Mouse (Mus musculus): Measurements from ENCODE around the gene Gba.
"Not testable (repeated sequence)": the region's sequence is repeated elsewhere in the genome, so short reads cannot be mapped to it uniquely, and the experiment has no call there.

The Gba gene

DNA sequence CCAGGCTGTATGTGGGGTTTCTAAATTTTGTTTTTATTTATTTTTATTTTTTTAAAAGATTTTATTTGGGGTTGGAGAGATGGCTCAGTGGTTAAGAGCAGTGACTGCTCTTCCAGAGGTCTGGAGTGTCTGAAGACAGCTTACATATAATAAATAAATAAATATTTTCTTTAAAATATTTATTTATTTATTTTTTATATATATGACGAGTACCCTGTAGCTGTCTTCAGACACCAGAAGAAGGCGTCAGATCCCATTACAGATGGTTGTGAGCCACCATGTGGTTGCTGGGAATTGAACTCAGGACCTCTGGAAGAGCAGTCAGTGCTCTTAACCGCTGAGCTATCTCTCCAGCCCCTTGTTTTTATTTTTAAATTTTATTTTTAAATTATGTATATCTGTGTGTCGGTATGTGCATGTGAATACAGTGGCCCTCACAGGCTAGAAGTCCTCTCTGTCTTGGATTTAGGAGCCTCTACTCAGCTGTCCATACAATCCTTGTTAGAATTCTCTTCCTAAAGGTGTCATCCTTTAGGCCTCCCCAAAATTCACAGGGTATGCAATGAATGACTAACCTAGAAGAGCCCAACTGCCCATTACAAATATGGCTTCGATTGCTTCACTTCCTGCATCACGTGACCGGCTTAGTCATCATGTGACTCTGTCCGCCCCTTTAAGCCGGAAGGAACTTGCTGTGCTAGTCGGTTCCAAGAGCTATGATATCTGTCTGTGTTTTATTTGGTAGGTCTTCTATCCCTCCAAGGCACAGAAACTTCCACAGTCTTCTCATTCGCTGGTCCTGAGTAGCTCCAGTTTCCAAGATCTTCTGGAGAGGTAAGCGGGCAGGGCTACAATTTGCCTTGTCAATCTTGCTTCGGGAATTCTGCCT lies at the start of gene Gba:
Gene Gba, plus strand, starts transcription at position 676 of the 889 bp plus-strand sequence.
- in situ Hi-C loops (cut with MboI, MseI) = no loop called here

- in situ Hi-C loops (cut with MboI, MseI) = no loop called here
Observed at GRCm38 (mm10) chr3:89156951-89157350, 45.8 kb upstream of the Gba start.

DNA sequence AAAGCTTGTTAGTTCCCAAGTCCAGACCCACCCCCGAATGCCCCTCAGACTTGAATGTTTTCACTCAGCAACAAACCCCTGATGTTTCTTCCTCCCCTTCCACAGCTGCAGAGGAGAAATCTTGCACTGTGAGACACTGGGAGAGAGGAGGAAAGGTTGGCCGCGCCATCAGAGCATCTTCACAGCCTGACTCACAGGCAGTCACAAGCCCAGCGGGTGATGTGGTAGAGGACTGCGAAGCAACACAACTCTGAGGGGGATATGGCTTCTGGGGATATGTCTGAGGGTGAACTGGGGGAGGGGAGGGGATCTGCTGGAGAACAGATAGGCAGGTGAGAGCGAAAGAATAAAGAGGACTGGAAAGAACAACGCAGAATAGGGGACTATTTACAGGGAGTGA lies 44.1 kb upstream of the Gba start:
- in situ Hi-C loops (cut with MboI, MseI) = no loop called here

- in situ Hi-C loops (cut with MboI, MseI) = no loop called here
Observed at GRCm38 (mm10) chr3:89159211-89159610, 43.5 kb upstream of the Gba start.

DNA sequence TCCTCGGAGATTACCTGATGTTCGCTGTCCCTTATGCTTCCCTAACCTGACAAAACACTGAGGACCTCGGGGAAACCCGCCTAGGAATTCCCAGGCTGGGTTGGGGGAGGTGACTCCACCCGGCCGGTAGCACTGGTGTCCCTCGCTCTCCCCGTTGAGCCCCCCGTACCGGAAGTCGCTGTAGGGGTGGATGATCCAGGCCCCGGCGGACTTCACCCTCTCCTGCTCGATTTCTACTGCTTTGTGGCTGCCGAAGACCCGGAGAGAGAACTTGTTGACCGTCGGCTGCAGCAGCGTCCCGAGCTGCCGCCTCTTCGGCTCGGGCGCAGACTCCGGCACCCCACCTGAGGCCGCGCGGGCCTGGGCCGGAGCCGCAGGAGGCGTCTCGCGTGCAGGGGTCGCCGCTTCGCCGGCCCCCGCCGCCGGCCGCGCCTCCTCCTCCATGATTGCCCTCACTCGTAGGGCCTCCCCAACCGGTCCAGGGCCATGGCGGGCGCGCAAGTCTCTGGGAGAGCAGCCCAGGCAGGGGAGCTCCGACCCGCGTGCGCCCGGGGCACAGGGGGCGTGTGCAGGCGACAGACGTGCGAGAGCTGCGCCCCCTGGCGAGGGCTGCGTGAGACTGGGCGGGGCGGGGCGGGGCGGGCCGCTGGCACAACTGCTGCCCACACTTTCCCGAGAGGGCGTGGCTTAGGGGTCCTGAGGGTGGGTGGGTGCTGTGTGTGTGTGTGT lies 42.9 kb upstream of the Gba start, which contains the start of gene Hcn3:
Gene Hcn3, minus strand, starts transcription at position 581 of the 729 bp plus-strand sequence.
- in situ Hi-C loops (cut with MboI, MseI) = no loop called here

GRCm38 (mm10) chr3:89161207-89161606 lies 41.5 kb upstream of the Gba start:
- in situ Hi-C loops (cut with MboI, MseI) = not testable (repeated sequence)

GRCm38 (mm10) chr3:89161786-89162185 lies 40.9 kb upstream of the Gba start:
- in situ Hi-C loops (cut with MboI, MseI) = no loop called here

DNA sequence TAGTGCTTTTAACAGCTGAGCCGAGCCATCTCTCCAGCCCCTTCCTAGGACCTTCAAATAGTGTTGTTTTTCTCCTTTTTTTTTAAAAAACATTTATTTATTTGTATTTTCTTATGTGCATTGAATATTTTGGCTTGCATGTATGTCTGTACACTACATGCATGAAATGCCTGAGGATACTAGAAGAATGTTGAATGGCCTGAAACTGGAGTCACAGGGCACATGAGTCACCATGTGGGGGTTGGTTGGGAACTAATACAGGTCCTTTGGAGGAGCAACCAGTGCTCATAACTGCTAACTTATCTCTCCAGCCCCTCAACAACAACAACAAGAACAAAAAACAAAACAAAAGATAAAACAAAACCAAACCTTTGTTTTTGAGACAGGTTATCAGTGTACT lies 39.6 kb upstream of the Gba start:
- in situ Hi-C loops (cut with MboI, MseI) = no loop called here

DNA sequence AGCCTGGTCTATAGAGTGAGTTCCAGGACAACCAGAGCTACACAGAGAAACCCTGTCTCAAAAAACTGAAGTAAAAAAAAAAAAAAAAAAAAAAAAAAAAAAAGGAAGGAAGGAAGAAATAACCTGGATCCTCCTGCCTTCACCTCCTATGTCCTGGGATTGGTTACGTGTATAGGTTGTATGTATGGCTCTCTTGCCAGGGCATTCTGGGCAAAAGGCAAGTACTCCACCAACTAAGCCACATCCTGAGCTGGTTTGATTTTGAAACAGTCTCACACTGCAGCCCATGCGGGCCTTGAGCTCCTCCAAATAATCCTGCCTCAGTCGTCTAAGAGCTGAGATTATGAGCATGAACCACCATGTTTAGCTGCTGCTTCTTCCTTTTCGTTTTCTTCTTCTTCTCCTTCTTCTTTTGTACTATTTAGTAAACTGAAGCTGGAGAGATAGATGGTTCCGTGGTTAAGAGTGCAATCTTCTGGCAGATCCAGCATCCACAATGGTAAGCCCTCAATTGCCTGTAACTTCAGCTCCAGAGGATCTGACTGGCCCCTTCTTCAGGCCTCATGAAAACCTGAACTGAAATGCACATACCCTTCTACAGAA lies 39.0 kb upstream of the Gba start:
- in situ Hi-C loops (cut with MboI, MseI) = no loop called here

GRCm38 (mm10) chr3:89164506-89165267 lies 38.0 kb upstream of the Gba start, which contains the start of gene Clk2:
Clk2 (plus strand) TSS chr3:89164795.
- in situ Hi-C loops (cut with MboI, MseI) = no loop called here

- in situ Hi-C loops (cut with MboI, MseI) = no loop called here
Observed at GRCm38 (mm10) chr3:89165268-89165870, 37.4 kb upstream of the Gba start.

DNA sequence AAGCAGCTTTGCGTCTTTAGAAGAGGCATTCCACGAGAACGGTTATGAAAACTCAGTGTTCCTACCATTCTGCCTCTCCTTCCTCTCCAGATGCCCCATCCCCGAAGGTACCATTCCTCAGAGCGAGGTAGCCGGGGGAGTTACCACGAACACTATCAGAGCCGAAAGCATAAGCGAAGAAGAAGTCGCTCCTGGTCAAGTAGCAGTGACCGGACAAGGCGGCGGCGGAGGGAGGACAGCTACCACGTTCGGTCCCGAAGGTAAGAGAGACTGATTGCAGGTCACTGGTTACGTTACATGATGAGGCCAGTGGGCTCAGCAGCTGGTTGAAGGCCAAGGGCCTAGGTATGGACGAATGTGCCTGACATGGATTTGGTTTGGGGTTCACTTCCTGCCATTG lies 35.8 kb upstream of the Gba start:
- in situ Hi-C loops (cut with MboI, MseI) = no loop called here

DNA sequence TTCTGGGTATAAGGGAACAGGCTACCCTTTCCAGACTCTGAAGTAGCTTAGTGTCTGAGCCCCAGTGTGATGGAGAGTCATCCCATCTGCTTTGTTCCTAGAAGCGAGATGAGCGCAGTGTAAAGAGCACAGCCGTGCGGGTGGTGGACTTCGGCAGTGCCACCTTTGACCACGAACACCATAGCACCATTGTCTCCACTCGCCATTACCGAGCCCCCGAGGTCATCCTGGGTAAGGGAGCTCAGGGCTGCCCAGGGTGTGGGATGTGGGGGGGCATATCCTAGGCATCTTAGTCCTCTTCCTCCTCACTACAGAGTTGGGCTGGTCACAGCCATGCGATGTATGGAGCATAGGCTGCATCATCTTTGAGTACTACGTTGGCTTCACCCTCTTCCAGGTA lies 27.9 kb upstream of the Gba start:
- in situ Hi-C loops (cut with MboI, MseI) = loop anchor here (10.0 kb wide), 1 partner anchor 670 kb away; the partner anchor contains the start of gene Lmna

DNA sequence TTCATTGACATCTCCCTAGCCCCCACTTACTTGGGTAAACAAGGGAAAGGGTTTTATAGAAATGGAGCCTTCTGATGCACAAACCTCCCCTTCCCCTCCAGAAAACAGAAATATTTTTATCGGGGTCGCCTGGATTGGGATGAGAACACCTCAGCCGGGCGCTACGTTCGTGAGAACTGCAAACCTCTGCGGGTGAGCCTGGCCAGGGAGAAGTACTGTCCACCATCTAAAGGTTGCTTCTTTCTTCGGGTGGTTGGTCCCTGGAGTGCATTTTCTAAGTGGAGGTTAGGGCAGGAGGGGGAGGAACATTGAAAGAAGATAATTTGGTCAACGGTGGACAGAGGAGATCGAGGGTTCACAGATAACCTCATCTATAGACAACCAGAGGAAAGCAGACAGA lies 27.2 kb upstream of the Gba start:
- in situ Hi-C loops (cut with MboI, MseI) = loop anchor here (10.0 kb wide), 1 partner anchor 671 kb away; the partner anchor contains the start of gene Lmna

DNA sequence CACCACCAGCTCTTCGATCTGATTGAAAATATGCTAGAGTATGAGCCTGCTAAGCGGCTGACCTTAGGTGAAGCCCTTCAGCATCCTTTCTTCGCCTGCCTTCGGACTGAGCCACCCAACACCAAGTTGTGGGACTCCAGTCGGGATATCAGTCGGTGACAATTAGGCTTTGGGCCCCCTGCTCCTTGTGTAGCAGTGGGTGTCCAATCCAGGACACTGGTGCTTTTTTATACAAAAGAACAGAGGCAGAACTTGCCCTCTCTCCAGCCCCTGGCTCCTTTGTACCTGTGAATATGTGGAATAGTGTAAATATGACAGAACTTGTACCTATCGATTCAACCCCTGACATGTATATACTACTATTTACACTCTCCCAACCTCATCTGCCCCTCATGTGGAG lies 26.3 kb upstream of the Gba start:
- in situ Hi-C loops (cut with MboI, MseI) = loop anchor here (10.0 kb wide), 1 partner anchor 672 kb away; the partner anchor contains the start of gene Lmna

DNA sequence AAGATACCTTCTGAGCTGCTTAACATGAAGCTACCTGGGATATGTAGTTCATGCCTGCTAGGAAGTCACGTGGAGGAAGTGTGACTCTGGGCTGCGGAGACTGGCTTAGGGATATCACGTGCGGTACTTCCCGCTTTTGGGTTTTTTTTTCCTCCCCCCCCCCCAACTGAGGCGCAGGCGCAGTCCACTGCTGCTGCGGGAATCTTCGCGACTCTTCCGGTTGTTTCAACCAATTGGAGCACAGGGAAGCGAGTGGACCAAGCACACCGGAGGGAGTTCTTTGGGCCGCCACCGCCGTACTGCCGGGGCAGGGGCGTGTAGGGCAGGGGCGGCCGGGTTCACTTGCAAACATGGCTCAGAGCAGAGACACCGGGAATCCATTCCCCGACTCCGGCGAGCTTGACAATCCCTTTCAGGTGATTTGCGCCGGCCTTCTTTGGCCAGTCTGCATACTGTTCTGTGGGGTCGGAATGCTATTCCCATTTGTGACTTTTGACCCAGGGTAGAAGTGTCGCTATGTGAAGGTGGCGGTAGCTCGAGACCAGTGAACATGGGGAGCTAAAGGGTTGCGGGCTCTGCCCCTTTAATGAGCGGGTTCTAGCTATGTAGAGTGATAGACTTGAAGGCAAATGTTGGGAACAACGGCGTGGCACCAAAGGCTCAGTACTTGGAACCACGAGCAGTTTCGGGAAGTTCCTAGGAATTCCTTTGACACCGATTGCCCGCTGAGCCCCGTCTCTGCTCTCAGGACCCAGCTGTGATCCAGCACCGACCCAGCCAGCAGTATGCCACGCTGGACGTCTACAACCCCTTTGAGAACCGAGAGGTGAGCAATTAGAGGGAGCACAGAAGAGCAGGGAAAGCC lies 25.3 kb upstream of the Gba start, which contains the start of gene Scamp3:
Gene Scamp3, plus strand, starts transcription at position 232 of the 865 bp plus-strand sequence.
- in situ Hi-C loops (cut with MboI, MseI) = loop anchor here (10.0 kb wide), 1 partner anchor 673 kb away; the partner anchor contains the start of gene Lmna

GRCm38 (mm10) chr3:89178107-89178385 lies 24.7 kb upstream of the Gba start:
- in situ Hi-C loops (cut with MboI, MseI) = loop anchor here (10.0 kb wide), 1 partner anchor 673 kb away; the partner anchor contains the start of gene Lmna

- in situ Hi-C loops (cut with MboI, MseI) = loop anchor here (10.0 kb wide), 1 partner anchor 674 kb away; the partner anchor contains the start of gene Lmna
Observed at GRCm38 (mm10) chr3:89179056-89179455, 23.7 kb upstream of the Gba start.

DNA sequence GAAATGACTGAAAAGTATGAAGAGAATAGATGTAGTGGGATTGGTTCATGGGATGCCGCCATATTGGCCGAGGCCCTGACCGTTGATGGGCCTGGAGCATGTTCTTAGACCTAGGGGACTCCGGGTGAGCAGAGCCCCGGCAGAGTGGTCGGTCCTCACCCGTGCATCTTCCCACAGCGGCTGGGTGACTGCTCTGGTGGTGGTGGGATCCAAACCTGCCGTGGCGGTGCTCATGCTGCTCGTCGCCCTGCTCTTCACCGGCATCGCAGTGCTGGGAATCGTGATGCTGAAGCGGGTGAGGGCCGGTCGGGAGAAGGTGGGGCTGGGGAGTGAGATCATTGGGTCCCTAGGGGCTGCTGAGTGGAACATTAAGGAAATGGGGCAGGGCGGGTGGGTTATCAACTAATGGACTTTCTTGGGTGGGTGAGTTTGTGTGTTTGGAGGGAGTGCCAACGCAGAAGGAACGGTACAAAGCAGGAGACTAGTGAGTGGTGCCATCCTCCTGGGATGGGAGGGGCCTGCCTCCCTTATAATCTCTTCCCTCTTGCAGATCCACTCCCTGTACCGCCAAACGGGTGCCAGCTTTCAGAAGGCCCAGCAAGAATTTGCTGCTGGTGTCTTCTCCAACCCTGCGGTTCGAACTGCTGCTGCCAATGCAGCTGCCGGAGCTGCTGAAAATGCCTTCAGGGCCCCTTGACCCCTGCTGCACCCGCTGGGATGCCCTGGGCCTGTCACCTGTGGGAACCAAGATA lies 20.8 kb upstream of the Gba start:
- in situ Hi-C loops (cut with MboI, MseI) = no loop called here

All from T-helper 1 cell (primary cell).